Mouse (Mus musculus) c-Kit-negative CD71-positive TER-119-positive erythroid progenitor cells, embryonic 14.5 days (primary cell): ENCODE measurements around the gene Osgep.
A peak's percentile ranks its signal among the peaks of the same experiment; 100 is the strongest.
"Not testable (repeated sequence)": the region's sequence is repeated elsewhere in the genome, so short reads cannot be mapped to it uniquely, and the experiment has no call there.

Source experiments
- DNase-seq: peaks from one replicate; pipeline ENCODE4 v3.0.0-alpha.2; 2013; ENCODE audit warnings: low read depth, low spot score

The Osgep gene

GRCm38 (mm10) chr14:50931493-50932020, 6.9 kb upstream of the Osgep start:
- DNase-seq = no peak

DNA sequence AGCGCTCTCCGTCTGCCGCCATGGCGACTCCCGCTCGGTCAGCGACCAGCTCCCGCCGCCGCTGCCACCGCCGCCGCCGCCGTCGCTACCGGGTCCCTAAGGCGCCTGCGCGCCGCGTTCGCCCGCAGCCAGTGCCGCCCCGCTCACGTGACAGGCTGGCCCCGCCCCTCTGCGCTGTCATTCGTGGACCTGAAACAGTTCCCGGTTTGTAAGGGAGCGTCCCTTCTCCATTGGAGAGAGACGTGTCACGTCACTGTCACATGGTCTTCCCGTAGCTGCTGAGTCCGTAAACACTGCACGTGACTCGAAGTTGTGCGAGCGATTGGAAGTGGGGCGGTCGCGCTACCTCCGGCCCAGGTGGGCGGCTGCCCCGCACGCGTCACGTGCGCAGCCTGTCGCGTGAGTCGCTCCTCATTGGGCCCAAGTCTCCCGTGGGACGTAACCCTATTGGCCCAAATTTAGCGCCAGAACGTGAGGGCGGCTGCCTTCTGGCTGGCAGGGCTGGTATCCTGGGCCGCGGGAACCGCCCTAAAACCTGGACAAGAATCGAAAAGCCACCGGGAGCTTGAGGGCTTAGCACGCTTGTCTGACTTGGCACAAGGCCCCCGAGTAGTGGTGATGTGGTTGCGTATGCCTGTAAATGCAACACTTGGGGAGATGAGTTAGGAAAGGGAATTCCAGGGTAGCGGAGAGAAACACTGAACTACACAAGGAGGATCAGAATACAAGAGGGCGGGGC, 6.2 kb upstream of the Osgep start, which contains the start of the genes Pip4p1 and Pnp:
TSS of gene Pip4p1 (minus strand) at position 103 of the 739 bp plus-strand sequence.
TSS of gene Pnp (plus strand) at position 329 of the 739 bp plus-strand sequence.
- DNase-seq = peak; percentile 98

DNA sequence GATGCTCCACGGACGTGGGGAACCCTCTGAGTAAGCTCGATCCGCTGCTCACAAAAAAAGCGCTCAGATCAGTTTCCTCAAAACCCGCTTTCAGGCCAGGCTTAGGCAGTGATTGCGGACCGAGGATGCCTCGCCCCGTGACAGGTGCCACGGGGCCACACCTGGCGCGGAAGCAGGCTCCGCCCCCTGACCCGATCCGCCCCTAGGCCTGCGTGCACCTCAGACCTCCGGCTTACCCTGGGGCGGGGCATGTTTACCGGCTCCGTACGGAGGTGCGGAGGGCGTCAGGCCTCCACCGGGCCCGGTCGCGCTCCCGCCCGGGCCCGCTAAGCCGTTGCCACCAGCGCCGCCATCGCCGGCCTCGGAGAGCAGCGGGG, 5.7 kb upstream of the Osgep start:
- no peak for DNase-seq

DNA sequence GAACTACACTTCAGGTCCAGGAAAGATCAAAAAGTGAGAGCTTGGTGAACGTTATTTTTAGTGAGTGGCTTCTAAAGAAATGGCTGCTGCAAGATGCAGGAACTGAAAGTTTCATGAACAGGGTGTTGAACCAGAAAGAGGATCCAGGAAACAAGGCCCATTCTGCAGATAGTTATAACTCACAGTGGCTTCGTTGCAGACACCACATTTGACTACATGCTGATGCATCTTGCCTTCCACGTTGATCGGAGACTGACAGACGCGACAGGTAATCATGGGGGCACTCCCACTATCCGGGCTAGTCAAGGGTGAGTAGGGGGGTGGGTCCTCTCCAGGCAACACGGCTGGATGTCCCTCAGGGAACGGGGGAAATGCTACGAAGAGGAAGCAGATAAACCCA, 5.3 kb upstream of the Osgep start:
- no peak for DNase-seq

DNA sequence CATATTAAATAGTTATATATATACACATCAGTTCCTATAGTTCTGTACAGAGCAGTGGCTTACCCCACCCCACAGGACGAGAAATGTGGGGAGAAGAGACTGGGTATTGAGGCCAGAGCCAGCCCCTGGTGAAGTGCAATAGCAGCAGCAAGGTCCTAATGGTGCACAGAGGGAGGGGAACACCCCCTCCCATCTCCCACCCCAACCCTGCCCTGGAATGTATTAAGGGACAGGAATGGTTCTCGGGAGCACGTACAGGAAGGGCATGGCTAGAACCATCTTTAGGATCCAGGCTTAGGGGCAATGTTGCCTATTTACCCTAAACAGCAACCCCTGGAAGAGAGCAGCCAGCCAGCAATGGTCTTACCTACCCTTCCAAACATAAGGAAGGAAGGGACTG, 2.7 kb upstream of the Osgep start:
- DNase-seq = no peak

- no peak for DNase-seq
Observed at GRCm38 (mm10) chr14:50925111-50925920, 623 bp upstream of the Osgep start.

GRCm38 (mm10) chr14:50923437-50923836, 1.3 kb downstream of the Osgep start:
- not testable (repeated sequence) for DNase-seq

- DNase-seq = no peak
Observed at GRCm38 (mm10) chr14:50911356-50911755, 13.3 kb downstream of the Osgep start.

DNA sequence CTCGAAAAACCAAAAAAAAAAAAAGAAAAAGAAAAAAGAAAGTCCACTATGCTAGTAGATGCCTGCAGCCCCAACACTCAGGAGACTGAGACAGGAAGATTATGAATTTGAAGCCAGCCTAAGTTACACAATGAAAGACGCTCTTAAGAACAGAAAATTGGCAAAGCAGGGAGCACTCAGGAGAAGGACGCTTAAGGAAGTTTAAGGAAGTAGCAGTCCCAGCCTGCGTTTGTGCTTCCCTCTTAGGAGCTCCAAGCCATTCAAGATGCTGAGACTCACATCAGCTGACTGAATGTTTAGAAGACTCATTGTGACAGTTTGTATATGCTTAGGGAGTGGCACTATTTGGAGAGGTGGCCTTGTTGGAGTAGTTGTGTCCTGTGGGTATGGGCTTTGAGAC, 16.6 kb downstream of the Osgep start:
- DNase-seq = no peak

GRCm38 (mm10) chr14:50905327-50905726, 19.4 kb downstream of the Osgep start:
- DNase-seq = not testable (repeated sequence)

DNA sequence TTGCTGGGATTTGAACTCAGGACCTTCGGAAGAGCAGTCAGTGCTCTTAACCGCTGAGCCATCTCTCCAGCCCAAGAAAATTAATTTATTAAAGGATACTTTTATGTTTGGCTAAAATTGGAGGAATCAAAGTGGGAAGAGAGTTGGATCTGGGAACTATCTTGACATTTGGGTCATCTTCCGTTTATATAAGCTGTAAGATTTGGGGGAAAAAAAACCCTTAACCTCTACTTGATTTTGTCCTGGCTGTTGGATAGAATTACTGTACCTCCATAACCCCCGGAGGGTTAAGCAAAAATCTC, 19.9 kb downstream of the Osgep start:
- no peak for DNase-seq

DNA sequence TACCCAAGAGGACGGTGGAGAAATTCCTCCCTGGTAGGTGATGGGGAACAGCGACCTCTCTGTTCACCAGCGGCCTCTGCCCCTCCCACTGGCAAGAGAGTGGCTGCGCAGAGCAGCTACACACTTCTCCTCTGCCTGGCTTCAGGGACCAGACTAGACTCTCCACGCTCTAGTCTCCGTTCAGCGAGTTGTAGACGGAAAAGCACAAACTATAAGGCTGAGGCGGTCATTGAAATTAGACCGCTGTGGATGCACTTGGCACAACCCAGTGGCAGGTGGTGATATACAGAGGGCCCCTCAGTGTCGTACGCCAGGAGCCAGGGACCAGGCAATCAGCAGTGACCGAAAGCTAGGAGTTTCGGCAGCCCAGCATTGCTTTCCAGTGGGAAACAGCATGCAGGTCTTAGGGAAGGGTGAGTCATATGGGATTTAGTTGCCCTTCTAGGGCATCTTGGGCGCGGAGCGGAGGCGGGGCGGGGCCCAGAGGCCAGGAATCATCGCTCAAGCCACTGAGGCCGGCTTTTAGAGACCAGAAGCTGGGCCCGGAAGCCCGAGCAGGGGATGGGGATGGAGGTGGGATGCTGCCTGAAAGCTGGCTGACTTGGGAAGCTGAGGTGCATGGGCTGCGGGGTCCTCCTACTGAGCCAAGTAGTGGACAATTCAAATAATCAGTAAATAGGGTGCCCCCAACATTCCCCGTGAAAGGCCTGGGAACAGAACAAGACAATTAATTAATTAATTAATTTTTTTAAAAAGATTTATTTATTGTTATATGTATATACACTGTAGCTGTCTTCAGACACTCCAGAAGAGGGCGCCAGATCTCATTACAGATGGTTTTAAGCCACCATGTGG, 20.5 kb downstream of the Osgep start:
- DNase-seq = no peak

DNA sequence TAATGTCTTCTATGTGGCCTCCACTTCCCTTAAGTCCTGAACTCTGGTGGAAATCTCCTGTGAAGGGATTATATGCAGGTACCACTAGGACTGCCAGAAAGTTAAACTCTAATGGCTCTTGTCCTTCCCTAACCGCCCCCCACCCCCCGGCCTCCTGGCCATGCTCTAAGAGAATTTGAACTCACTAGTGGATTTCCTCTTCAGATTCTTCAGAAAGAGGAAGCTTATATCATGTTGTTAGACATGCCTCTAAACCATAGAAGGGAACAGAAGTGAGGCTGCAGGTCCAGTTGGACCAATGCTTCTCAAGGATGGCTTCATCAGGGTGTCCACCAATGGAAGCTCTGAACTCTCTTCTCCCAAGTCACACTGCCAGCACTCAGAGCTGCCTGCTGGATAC, 26.7 kb downstream of the Osgep start:
- DNase-seq = not testable (repeated sequence)

DNA sequence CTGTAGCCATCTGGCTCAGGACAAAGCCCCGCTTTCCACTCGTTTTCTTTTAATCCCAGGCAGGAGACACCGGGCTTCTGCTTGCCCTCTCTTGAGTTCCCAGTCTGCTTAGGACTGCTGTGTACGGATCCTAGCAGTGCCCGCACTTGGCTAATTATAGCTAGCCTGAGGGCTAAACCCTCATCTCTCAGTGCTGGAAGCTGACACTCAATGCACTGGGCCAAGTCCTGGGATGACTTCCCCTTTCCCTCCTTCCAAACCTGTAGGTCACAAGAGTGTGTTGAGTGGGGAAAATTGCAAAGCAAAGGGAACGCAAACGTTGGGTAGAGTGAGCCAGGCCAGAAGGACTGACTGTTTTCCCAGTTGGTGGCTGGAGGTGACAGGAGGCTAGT, 27.3 kb downstream of the Osgep start, which contains the start of gene Klhl33:
TSS of gene Klhl33 (minus strand) at position 134 of the 392 bp plus-strand sequence.
- DNase-seq = no peak

- no peak for DNase-seq
Observed at GRCm38 (mm10) chr14:50896747-50897373, 27.8 kb downstream of the Osgep start.

- DNase-seq = no peak
Observed at GRCm38 (mm10) chr14:50895985-50896746, 28.5 kb downstream of the Osgep start.

DNA sequence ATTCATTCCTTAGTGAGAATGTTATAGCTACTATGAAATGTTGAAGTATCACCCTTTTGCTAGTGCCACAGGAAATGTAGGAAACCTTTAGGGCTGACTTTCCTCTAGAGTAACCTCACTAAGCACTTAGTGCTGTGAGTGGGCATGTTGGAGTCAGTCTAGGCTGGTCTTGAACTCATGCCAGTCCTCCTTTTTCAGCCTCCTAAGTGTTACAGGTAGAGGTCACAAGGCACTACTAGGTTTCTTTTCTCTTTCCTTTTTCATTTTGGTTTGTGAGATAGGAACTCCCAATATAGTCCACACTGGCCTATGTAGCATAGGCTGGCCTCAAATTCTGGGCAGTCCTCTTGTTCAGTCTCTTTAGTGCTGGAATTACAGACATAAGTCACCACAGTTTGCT, 29.3 kb downstream of the Osgep start:
- DNase-seq = no peak

GRCm38 (mm10) chr14:50892541-50893459, 31.9 kb downstream of the Osgep start:
- no peak for DNase-seq

DNA sequence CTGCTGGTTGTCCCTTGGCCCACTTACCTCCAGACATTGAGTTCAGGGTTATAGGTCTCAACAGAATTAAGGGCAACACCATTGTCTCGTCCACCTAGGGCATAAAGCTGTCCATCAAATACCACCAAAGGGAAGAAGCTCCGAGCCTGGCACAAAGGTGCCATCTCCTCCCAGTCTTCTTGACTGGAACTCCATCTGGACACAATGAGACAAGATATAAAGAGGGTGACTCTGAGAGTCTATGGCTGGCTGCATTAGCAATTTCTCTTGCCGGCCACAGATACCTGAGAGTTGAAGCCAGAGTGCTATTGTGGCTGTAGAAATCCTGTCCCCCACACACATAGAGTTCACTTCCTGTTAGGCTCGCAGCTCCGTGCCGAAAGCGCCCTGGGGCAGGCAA, 32.6 kb downstream of the Osgep start:
- no peak for DNase-seq
